Mouse (Mus musculus): ENCODE results near the gene Capn1. TPM values are rescaled to one million over a fixed set of nuclear protein-coding genes. Genes with fewer than 3 reads are reported as not detected.
A peak's percentile ranks its signal among the peaks of the same experiment; 100 is the strongest.

Capn1 gene
- total RNA-seq, 2 experiments from 2014 or later, result 35.2 to 37.7 TPM

- ATAC-seq (replicated peaks; ENCODE audit: poor library complexity, severe bottlenecking), result no peak
Measured at GRCm38 (mm10) chr19:6042293-6042692, 26.6 kb upstream of the Capn1 start.

GRCm38 (mm10) chr19:6040002-6040401 is 24.3 kb upstream of the Capn1 start:
- ATAC-seq (replicated peaks; ENCODE audit: poor library complexity, severe bottlenecking), result no peak

DNA sequence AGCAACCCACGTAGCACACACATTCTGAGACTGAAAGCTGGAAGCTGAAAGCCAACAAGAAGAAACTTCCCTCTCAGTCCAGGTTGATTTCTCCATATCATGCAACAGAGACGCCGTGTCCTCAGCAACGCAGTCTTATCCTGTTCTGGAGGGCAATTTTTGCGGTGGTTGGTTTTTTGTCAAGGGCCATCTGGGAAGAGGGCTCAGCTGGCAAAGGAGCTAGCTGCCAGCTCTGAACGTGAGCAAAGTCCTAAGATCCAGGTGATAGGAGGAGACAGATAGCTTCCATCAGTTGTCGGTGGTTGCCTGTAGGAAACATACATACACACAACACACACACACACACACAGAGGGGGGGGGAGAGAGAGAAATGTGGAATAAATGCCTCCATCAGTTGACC is 22.6 kb upstream of the Capn1 start:
- ATAC-seq (replicated peaks; ENCODE audit: poor library complexity, severe bottlenecking), result no peak

- no peak for ATAC-seq (replicated peaks; ENCODE audit: poor library complexity, severe bottlenecking)
Measured at GRCm38 (mm10) chr19:6037695-6038094, 22.0 kb upstream of the Capn1 start.

DNA sequence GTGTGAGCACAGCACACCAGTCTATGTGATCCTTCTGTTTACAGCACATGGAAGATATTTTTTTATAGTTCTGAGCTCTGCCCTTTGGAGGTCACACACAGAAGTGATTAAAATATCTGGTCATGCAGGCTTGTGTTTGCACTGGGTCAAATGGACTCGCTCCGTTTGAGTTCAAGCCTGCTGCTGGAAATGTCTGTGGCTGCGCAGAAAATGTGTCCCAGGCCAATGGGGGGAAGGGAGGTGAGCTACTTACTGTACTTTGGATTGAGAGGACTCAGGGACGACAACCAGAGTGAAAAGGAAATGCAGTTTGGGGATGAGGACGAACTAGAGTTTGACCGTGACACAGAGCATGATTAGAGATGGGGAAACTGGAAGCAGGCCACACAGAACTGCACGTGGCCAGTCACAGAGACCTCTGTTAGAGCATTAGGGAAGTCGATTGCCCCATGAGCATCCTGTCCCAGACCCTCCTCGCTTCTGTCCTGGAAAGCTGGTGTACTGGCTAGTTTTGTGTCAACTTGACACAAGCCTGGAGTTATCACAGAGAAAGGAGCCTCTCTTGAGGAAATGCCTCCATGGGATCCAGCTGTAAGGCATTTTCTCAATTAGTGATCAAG is 20.4 kb upstream of the Capn1 start:
- peak; percentile 88 for ATAC-seq (replicated peaks; ENCODE audit: poor library complexity, severe bottlenecking)

DNA sequence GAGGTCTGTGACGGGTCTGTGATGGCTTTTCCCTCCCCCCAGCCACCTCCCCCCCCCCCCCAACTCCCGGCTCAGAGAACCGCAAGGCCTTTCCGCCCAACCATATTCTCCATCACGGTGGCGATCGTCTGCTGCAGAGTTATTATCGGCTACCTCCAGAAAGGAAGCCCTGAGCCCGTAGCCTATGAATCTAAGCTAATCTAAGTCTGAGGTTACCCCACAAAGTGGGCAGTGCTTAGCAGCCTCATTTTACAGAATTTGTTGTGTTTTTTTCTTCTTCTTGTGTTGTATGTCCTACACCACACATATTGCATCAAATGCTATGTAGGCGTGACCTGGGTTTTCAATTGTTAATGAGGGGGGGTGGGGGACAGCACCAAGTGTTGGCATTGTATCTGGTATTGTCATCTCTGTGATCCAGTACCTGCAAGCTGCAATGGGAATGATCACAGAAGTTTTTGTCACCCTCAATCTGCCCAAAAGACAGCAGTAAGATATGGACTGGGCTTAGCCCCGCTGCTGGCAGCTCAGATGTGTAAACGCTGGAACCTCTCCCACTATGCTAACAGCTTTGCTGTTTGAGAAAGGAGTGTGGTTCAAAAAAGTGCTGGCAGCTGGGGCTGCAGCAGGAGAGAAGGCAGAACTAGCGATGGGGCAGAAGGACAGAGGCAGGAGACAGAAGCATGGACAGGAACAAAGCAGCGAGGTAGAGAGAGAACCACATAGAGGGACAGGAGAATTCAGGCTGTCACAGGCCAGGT is 15.0 kb upstream of the Capn1 start:
- ATAC-seq (replicated peaks; ENCODE audit: poor library complexity, severe bottlenecking), result no peak

GRCm38 (mm10) chr19:6029426-6029825 is 13.7 kb upstream of the Capn1 start:
- ATAC-seq (replicated peaks; ENCODE audit: poor library complexity, severe bottlenecking), result no peak

DNA sequence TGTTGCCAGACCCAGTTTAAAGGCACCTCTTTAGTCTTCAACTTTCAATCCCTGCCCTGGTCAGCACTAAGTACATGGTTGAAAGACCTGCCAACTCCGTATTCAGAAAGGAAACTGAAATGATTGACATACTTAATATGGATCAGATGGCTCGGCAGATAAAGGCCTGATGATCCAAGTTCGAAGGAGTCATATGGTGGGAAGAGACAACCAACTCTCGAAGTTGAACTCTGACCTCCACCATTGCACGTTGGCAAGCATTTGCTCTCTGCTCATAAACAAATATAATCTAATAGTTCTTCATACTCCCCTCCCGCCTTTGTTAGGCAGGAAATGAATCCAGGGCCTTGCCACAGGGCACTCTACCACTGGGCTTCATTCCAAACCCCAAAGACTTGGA is 13.3 kb upstream of the Capn1 start:
- ATAC-seq (replicated peaks; ENCODE audit: poor library complexity, severe bottlenecking), result no peak

- ATAC-seq (replicated peaks; ENCODE audit: poor library complexity, severe bottlenecking), result no peak
Measured at GRCm38 (mm10) chr19:6023930-6024329, 8.2 kb upstream of the Capn1 start.

DNA sequence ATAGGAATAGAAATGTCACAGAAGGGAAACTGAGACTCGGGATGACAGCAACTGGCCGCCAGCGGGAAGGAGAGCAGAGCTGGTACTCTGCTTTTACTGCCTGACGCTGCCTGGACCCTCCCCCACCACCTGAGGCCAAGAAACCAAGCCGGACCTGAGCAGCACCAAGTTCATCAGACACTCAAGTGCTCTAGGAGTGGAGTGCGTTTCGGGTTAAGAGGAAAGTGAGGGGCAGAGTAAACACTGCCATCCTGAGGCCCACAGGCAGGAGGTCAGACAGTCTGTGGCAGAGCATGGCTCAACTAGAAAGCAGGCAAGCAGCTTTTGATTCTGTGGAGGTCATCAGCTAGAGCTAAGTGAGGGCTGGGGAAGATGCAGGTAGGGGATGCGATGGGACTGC is 7.4 kb upstream of the Capn1 start:
- ATAC-seq (replicated peaks; ENCODE audit: poor library complexity, severe bottlenecking), result no peak

GRCm38 (mm10) chr19:6020276-6020675 is 4.6 kb upstream of the Capn1 start:
- no peak for ATAC-seq (replicated peaks; ENCODE audit: poor library complexity, severe bottlenecking)

DNA sequence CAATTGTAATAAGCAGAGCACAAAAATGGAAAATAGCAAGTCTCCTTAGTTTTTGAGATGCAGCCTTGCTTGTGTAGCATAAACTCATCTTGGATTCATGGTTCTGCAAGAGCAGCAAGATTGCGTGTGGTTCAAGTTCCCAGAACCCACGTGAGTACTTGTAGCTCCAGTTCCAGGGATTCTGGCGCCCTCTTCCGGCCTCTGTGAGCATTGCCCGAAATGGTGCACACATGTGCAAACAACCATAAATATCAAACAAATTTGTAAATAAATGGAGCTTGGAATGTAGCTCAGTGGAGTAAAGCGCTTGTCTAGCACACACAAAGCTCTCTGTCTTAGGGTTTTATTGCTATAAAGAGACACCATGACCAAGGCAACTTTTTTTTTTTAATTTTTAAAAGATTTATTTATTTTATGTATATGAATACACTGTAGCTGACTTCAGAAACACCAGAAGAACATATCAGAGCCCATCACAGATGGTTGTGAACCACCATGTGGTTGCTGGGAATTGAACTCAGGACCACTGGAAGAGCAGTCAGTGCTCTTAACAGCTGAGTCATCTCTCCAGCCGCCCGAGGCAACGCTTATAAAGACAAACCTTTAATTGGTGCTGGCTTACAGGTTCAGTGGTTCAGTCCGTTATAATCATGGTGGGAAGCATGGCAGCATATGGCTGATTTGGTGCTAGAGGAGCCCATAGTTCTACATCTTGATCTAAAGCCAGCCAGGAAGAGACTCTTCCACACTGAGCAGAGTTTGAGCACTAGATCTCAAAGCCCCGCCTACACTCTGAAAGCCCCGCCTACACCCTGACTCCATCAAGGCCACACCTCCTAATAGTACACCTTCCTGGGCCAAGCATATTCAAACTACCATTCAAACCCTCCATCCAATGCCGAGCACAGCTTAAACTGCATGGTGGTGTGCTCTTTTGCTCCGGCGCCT is 2.7 kb upstream of the Capn1 start:
- ATAC-seq (replicated peaks; ENCODE audit: poor library complexity, severe bottlenecking), result peak; percentile 62

GRCm38 (mm10) chr19:6016532-6016931 is 835 bp upstream of the Capn1 start:
- ATAC-seq (replicated peaks; ENCODE audit: poor library complexity, severe bottlenecking), result no peak

GRCm38 (mm10) chr19:6014991-6015510 is 646 bp downstream of the Capn1 start:
- peak; percentile 36 for ATAC-seq (replicated peaks; ENCODE audit: poor library complexity, severe bottlenecking)

DNA sequence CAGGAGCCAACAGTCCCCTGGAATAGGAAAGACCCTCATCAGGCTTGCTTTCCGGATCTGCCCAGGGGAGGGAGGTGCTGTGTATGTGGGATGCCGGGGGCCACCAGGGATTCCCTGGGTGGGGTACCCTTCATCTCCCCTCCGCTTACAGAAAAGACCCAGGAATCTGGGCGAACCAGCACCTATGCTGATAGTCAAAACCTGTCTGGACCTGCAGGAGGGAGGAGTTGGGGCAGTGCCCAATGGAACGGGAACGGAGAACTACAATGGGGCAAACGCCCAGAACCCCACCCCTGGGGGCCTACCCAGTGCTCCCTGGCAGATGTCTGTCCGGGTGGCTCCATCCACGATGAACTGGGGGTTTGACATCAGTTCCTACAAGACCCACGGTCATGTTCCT is 2.0 kb downstream of the Capn1 start:
- no peak for ATAC-seq (replicated peaks; ENCODE audit: poor library complexity, severe bottlenecking)

- no peak for ATAC-seq (replicated peaks; ENCODE audit: poor library complexity, severe bottlenecking)
Measured at GRCm38 (mm10) chr19:6009137-6009536, 6.6 kb downstream of the Capn1 start.

DNA sequence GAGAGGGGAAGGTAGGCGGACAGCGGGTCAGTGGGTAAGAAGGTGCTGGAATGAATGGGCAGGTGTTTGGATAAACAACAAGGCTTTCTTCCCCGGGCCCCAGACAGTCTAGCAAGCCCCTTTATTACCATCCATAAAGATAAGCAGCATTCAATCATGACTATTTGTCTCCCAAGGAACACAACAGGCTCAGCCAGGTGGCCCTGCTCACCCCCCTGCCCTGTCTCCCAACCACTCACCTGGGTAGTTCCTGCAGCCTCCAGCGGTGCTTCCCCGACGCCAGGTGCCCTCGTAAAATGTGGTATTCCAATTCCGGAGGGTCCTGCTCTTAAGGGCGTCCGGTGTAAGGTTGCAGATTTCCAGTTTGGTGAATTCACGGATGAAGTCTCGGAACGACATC is 8.7 kb downstream of the Capn1 start:
- no peak for ATAC-seq (replicated peaks; ENCODE audit: poor library complexity, severe bottlenecking)

DNA sequence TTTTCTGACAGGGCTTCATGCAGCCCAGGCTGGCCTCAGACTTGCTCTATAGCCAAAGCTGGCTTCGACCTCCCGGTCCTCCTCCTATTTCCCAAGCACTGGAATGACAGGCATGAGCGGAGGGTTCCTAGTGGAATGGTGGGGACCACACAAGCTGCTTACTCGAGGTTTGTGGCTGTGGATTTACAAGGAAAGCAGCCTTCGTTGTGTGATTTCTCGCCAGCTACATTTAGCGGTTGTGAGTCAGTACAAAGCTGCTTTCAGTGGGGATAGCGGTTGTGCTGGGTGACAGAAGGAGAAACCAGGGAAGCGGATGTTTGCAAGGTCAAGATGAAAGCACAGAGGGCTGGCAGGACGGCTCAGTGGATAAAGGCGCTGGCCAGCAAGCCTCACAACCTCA is 10.2 kb downstream of the Capn1 start:
- no peak for ATAC-seq (replicated peaks; ENCODE audit: poor library complexity, severe bottlenecking)

- no peak for ATAC-seq (replicated peaks; ENCODE audit: poor library complexity, severe bottlenecking)
Measured at GRCm38 (mm10) chr19:5999969-6000368, 15.7 kb downstream of the Capn1 start.

- ATAC-seq (replicated peaks; ENCODE audit: poor library complexity, severe bottlenecking), result no peak
Measured at GRCm38 (mm10) chr19:5998180-5998579, 17.5 kb downstream of the Capn1 start.

- no peak for ATAC-seq (replicated peaks; ENCODE audit: poor library complexity, severe bottlenecking)
Measured at GRCm38 (mm10) chr19:5994711-5995110, 21.0 kb downstream of the Capn1 start.

Data from granulocyte monocyte progenitor cell, adult 5-6 weeks (primary cell).